In genomic region chr4:82990973-82991695, GRCm38 (mm10) we compare ENCODE assay signal across 31 mouse cellular contexts.
DNase-seq lines count a peak whose midpoint lies in the region; ATAC-seq and TF ChIP-seq lines count a peak whose summit lies in the region.
"Had no signal": no experiment of that assay in that cellular context is flagged by ENCODE, and none has a peak within 500 bp of the region (broad histone marks: within the 10 kb centered on the region; RNA-seq: fewer than 3 reads in every experiment).

No protein-coding gene starts in this region.

- DNase-seq in layer of hippocampus, adult 2 months (ENCODE audit: low spot score in 2 of 2) = no peak
- DNase-seq in layer of hippocampus, adult 11-12 months (ENCODE audit: low spot score) = no peak
- peak; percentile 22 for DNase-seq in forebrain, postnatal 0 days
- DNase-seq in frontal cortex, postnatal 36 days (ENCODE audit: low spot score in 2 of 2) = no peak
- DNase-seq in kidney, postnatal 10 days = no peak
- DNase-seq in urinary bladder, postnatal 10 days (ENCODE audit: low spot score) = no peak
- DNase-seq: adrenal gland, postnatal 10 days; cerebellum, adult 18-20 months; cerebellum, postnatal 10 days; gastrocnemius, postnatal 36 days; heart, adult 18-20 months; heart, postnatal 36 days; kidney, postnatal 36 days; layer of hippocampus, postnatal 36 days; left cerebral cortex, postnatal 4 days; liver, postnatal 0 days; lung, postnatal 36 days; right cerebral cortex, postnatal 4 days; thymus, adult 2 months; thymus, postnatal 4 days had no signal

- peak; percentile 69; the same call in 1 of the 2 replicates for ATAC-seq in forebrain, embryonic 12.5 days (ENCODE audit: low FRiP score)
- peak; percentile 62; the same call in 1 of the 2 replicates for ATAC-seq in forebrain, postnatal 0 days
- ATAC-seq in midbrain, embryonic 16.5 days = peak; percentile 73
- ATAC-seq: intestine, postnatal 0 days; liver, embryonic 12.5 days; liver, postnatal 0 days; Patski had no signal

- 53% methylated on average over 7 of the region's 7 CpGs for WGBS in forebrain, embryonic 12.5 days
- WGBS in forebrain, postnatal 0 days = 41% methylated on average over 7 of the region's 7 CpGs
- 39% methylated on average over 7 of the region's 7 CpGs for WGBS in midbrain, embryonic 16.5 days

- no peak overlapping the region for H3K9ac ChIP-seq in forebrain, embryonic 12.5 days
- no peak overlapping the region for H3K9ac ChIP-seq in forebrain, postnatal 0 days
- no peak overlapping the region for H3K9ac ChIP-seq in midbrain, embryonic 16.5 days (ENCODE audit: low read depth, low read length)
- H3K9ac ChIP-seq: hindbrain, embryonic 12.5 days; liver, embryonic 12.5 days; liver, postnatal 0 days; neural tube, embryonic 15.5 days had no signal

- TF ChIP-seq CTCF in layer of hippocampus, adult 2 months (conservative IDR thresholded peaks at IDR 0.05) = no peak
- TF ChIP-seq CTCF in forebrain, postnatal 0 days (IDR thresholded peaks at IDR 0.05; ENCODE audit: low read depth) = no peak

- H3K36me3 ChIP-seq in forebrain, embryonic 12.5 days (replicated peaks) = no peaks in the 10 kb centered on the region
- H3K36me3 ChIP-seq in forebrain, postnatal 0 days (ENCODE audit: insufficient read depth) = no peaks in the 10 kb centered on the region
- H3K36me3 ChIP-seq in midbrain, embryonic 16.5 days (ENCODE audit: control insufficient read depth, insufficient read depth, low read length) = no peaks in the 10 kb centered on the region
- H3K36me3 ChIP-seq: hindbrain, embryonic 12.5 days; liver, embryonic 12.5 days; neural tube, embryonic 15.5 days had no signal

- no peak overlapping the region for H3K4me3 ChIP-seq in layer of hippocampus, adult 2 months
- H3K4me3 ChIP-seq in forebrain, embryonic 12.5 days (replicated peaks) = no peak overlapping the region
- no peak overlapping the region for H3K4me3 ChIP-seq in forebrain, postnatal 0 days (ENCODE audit: low read depth, low read length)
- H3K4me3 ChIP-seq in midbrain, embryonic 16.5 days (ENCODE audit: low read depth, low read length) = no peak overlapping the region
- H3K4me3 ChIP-seq: erythroblast, embryonic 14.5 days; hindbrain, embryonic 12.5 days; liver, embryonic 12.5 days; megakaryocyte, embryonic 14.5 days; neural tube, embryonic 15.5 days had no signal

- H3K4me2 ChIP-seq in forebrain, embryonic 12.5 days = no peak overlapping the region
- H3K4me2 ChIP-seq in forebrain, postnatal 0 days (ENCODE audit: low read depth) = no peak overlapping the region
- no peak overlapping the region for H3K4me2 ChIP-seq in midbrain, embryonic 16.5 days (ENCODE audit: low read length)
- H3K4me2 ChIP-seq: heart, embryonic 11.5 days; hindbrain, embryonic 12.5 days; liver, embryonic 12.5 days; neural tube, embryonic 15.5 days had no signal

- H3K4me1 ChIP-seq in forebrain, embryonic 12.5 days = peaks cover 10% of the 10 kb centered on the region
- H3K4me1 ChIP-seq in forebrain, postnatal 0 days (ENCODE audit: insufficient read depth) = peaks cover 6% of the 10 kb centered on the region; the same call in 1 of the 2 replicates
- H3K4me1 ChIP-seq in midbrain, embryonic 16.5 days (ENCODE audit: control insufficient read depth, insufficient read depth, low read length) = peaks cover 4% of the 10 kb centered on the region; the same call in 1 of the 2 replicates
- H3K4me1 ChIP-seq: liver, embryonic 12.5 days; megakaryocyte, embryonic 14.5 days; neural tube, embryonic 15.5 days had no signal

- no peaks in the 10 kb centered on the region for H3K27me3 ChIP-seq in forebrain, embryonic 12.5 days
- no peaks in the 10 kb centered on the region for H3K27me3 ChIP-seq in forebrain, postnatal 0 days (ENCODE audit: insufficient read depth, low read length)
- H3K27me3 ChIP-seq in midbrain, embryonic 16.5 days (ENCODE audit: control insufficient read depth, insufficient read depth, low read depth, low read length) = no peaks in the 10 kb centered on the region
- H3K27me3 ChIP-seq: hindbrain, embryonic 12.5 days; liver, embryonic 12.5 days; megakaryocyte, embryonic 14.5 days; neural tube, embryonic 15.5 days had no signal

- peak overlapping the region; percentile 56 for H3K27ac ChIP-seq in layer of hippocampus, adult 2 months
- H3K27ac ChIP-seq in forebrain, embryonic 12.5 days = 0 out of 2 replicates have a peak overlapping the region, but pooled peaks have one; percentile 39
- peak overlapping the region; percentile 29; the same call in 1 of the 2 replicates for H3K27ac ChIP-seq in forebrain, postnatal 0 days (ENCODE audit: low read depth, low read length)
- no peak overlapping the region for H3K27ac ChIP-seq in midbrain, embryonic 16.5 days (ENCODE audit: low read length)
- H3K27ac ChIP-seq: hindbrain, embryonic 12.5 days; liver, embryonic 12.5 days; neural tube, embryonic 15.5 days; stomach, postnatal 0 days had no signal

- H3K9me3 ChIP-seq in forebrain, embryonic 12.5 days = no peaks in the 10 kb centered on the region
- H3K9me3 ChIP-seq in forebrain, postnatal 0 days (ENCODE audit: low read length) = no peaks in the 10 kb centered on the region
- no peaks in the 10 kb centered on the region for H3K9me3 ChIP-seq in midbrain, embryonic 16.5 days (replicated peaks; ENCODE audit: control insufficient read depth, low read length, poor library complexity, severe bottlenecking)
- H3K9me3 ChIP-seq: hindbrain, embryonic 12.5 days; liver, embryonic 12.5 days; megakaryocyte, embryonic 14.5 days; neural tube, embryonic 15.5 days had no signal
